Mouse (Mus musculus): ENCODE measurements around the gene Spcs2. TPM values are rescaled to one million over a fixed set of nuclear protein-coding genes. Genes with fewer than 3 reads are reported as not detected.

Gene Spcs2
- polyA plus RNA-seq, 1 experiment = not detected

DNA sequence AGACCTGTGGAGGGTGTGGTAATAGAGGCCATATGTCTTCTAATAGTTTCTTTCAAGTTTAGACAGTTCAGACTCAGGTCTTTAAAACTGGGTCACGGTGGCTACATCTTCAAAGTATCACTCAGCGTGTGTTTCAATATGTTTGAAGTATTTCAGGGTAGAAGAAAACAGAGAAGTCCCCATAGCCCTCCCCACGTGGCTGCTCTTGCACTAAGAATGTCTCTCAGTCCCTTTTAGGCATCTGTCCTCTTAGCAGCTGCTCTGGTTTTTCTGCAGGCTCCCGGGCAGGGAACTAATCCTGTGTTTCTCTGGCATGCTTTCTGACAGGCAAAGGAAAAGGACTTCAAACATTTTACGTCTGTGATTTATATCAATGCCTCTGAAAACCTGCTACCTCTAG is 12.6 kb upstream of the Spcs2 start:
- no peak for TF ChIP-seq POLR2A (IDR thresholded peaks at IDR 0.05; ENCODE audit: insufficient read depth, low read depth, low read length)
- no peak for TF ChIP-seq CTCF (IDR thresholded peaks at IDR 0.05; ENCODE audit: insufficient read depth, low read depth, low read length)

DNA sequence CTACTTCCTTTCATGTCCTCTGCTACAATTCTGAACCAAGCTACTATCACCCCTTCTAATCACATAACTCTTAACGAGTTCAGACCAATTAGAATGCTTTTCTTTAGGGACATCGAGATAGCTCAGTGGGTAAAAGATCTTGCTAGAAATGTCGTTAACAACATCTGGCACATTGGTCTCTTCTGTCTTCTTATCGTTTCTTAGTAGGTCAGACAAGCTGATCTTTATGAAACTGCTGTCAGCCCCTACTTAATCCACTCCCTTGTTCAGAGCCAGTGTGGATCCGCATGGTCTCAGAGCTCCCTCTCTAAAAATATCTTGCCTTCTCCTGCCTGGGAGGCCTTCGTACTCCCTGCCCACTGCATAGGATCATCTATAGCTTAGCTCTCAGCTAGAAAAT is 10.7 kb upstream of the Spcs2 start:
- no peak overlapping the region for H3K27ac ChIP-seq (ENCODE audit: insufficient read depth, low read depth, low read length)
- TF ChIP-seq POLR2A (IDR thresholded peaks at IDR 0.05; ENCODE audit: insufficient read depth, low read depth, low read length) (no peak), CTCF (IDR thresholded peaks at IDR 0.05; ENCODE audit: insufficient read depth, low read depth, low read length) (no peak)
- no peaks in the 10 kb centered on the region for H3K4me1 ChIP-seq (ENCODE audit: control insufficient read depth, insufficient read depth, low read length)
- no peak overlapping the region for H3K4me3 ChIP-seq (ENCODE audit: insufficient read depth, low read depth, low read length)
- 51% methylated on average over 6 of the region's 6 CpGs for WGBS

More for the DNA sequence above, 12.6 kb upstream of the Spcs2 start:
- H3K4me3 ChIP-seq (ENCODE audit: insufficient read depth, low read depth, low read length) = no peak overlapping the region
- WGBS = 59% methylated on average over 5 of the region's 5 CpGs
- no peak overlapping the region for H3K27ac ChIP-seq (ENCODE audit: insufficient read depth, low read depth, low read length)
- H3K4me1 ChIP-seq (ENCODE audit: control insufficient read depth, insufficient read depth, low read length) = no peaks in the 10 kb centered on the region

DNA sequence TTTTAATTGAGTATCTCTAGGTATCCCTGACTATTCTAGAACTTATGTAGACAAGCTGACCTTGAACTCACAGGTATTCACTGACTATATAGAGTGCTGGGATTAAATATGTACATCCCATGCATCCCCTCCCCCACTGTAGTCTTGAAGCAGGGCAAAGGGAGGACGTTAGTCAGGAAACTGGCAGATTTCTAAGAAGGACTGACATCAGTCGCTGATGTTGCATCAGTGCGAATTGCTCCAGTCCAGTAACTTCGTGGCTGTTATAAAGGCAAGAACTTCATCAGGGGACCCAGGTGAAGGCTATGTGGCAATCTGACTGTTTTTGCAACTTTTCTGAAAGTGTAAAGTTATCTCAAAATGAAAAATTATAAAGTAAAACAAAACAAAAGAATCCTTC is 6.0 kb upstream of the Spcs2 start:
- Histone ChIP-seq H3K4me3 (ENCODE audit: insufficient read depth, low read depth, low read length) (no peak overlapping the region), H3K4me1 (ENCODE audit: control insufficient read depth, insufficient read depth, low read length) (peaks cover 4% of the 10 kb centered on the region), H3K27ac (ENCODE audit: insufficient read depth, low read depth, low read length) (no peak overlapping the region)
- WGBS = 72% methylated on average over 4 of the region's 4 CpGs
- TF ChIP-seq CTCF (IDR thresholded peaks at IDR 0.05; ENCODE audit: insufficient read depth, low read depth, low read length) (no peak), POLR2A (IDR thresholded peaks at IDR 0.05; ENCODE audit: insufficient read depth, low read depth, low read length) (no peak)

DNA sequence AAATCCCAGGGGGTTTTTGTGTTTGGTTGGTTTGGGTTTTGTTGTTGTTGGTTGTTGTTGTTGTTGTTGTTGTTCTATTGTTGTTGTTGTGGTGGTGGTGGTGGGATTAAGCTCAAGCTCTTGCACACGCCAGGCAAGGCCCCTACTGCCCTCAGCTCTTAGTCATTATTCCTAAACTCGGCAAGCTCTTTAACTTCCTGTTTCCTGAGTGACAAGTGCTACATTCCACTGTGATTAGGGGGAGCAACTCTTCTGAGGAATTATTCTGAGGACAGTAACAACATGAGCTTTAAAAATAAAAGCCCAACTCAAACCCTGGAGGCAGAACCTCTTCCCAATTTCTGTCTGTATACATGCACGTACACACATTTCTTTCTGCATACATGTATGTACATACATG is 2.0 kb upstream of the Spcs2 start:
- H3K4me1 ChIP-seq (ENCODE audit: control insufficient read depth, insufficient read depth, low read length) = peaks cover 14% of the 10 kb centered on the region
- no peak overlapping the region for H3K4me3 ChIP-seq (ENCODE audit: insufficient read depth, low read depth, low read length)
- WGBS = 46% methylated on average over 3 of the region's 3 CpGs
- TF ChIP-seq CTCF (IDR thresholded peaks at IDR 0.05; ENCODE audit: insufficient read depth, low read depth, low read length) (no peak), POLR2A (IDR thresholded peaks at IDR 0.05; ENCODE audit: insufficient read depth, low read depth, low read length) (no peak)
- H3K27ac ChIP-seq (ENCODE audit: insufficient read depth, low read depth, low read length) = no peak overlapping the region; the same call in 1 of the 2 replicates

DNA sequence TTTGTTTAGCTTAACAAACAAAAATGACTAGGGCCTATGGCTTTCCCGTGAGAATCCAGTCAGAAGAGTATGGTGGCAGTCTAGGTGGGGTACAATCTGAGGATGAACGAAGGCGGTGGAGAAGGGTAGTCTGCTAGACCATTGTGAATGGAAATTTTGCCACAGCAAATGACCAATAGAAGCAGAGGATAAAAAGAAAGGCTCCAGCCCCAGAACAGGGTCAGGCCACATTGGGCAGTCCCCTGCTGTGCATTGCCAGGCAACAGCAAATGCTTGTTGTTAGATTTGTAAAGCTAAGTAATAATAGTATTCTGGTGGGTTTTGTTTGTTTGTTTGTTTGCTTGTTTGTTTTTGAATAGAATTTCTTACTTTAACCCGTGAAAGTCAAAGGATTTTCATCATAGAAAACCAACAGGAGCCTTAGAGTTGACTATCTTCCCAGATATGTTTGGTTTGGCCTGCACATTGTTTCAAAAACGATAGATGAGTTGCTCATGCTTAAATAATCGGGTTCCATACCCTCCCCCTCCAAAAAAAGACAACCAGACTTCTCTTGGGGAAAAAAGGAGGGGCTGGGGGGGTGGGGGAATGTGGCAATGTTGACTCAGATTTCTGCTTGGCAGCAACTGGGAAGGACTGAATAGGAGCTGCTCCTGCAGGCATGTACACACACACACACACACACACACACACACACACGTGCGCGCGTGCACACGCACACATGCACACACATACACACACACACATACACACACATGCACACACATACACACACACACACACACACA is 1.2 kb upstream of the Spcs2 start:
- WGBS = 29% methylated on average over 11 of the region's 11 CpGs
- Histone ChIP-seq H3K4me1 (ENCODE audit: control insufficient read depth, insufficient read depth, low read length) (peaks cover 14% of the 10 kb centered on the region), H3K27ac (ENCODE audit: insufficient read depth, low read depth, low read length) (peak overlapping the region; percentile 49), H3K4me3 (ENCODE audit: insufficient read depth, low read depth, low read length) (no peak overlapping the region)
- TF ChIP-seq POLR2A (IDR thresholded peaks at IDR 0.05; ENCODE audit: insufficient read depth, low read depth, low read length) = no peak
- TF ChIP-seq CTCF (IDR thresholded peaks at IDR 0.05; ENCODE audit: insufficient read depth, low read depth, low read length) = no peak

DNA sequence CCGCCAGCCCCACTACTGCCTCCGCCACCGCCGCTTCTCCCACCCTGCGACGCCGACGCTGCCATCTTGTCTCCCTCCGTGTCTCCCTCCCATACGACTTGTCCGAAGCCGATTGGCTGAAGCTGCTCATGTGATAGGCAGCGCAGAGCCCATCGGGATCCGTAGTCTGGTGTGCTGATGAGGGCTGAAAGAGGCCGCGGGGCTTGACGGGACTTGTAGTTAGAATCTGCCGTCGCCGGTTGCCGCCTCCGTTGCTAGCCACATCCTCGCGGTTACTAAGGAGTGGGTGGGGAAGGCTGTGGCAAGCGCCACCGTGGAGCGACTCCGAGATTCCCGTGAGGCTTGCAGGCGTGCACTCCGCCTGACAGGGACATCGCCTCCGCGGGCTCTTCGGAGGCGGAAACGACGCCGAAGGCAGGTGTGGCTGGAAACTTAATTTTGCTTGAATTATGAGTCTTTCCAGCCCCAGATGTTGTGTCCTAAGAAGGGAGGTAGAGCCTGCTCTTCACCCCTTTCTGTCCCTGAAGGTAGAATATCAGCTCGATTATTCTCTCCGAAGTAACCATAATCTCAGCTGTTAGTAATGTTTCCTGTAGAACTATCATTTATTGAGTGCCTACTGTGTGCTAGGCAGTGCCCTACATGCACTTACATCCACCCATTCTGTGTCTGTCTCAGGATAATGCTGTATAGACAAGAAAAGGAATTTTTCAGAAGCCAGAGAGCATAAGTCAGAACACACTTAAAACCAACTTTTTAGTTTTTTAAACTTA is 4.3 kb downstream of the Spcs2 start, which contains the start of gene Xrra1:
TSS of gene Xrra1 (plus strand) at position 304 of the 773 bp plus-strand sequence.
- peaks cover 16% of the 10 kb centered on the region for H3K4me1 ChIP-seq (ENCODE audit: control insufficient read depth, insufficient read depth, low read length)
- peak within 1 kb of the TSS; percentile 86 for H3K27ac ChIP-seq (ENCODE audit: insufficient read depth, low read depth, low read length)
- WGBS = under 1% methylated on average over 42 of the region's 42 CpGs
- peak within 1 kb of the TSS; percentile 82 for H3K4me3 ChIP-seq (ENCODE audit: insufficient read depth, low read depth, low read length)
- TF ChIP-seq POLR2A (IDR thresholded peaks at IDR 0.05; ENCODE audit: insufficient read depth, low read depth, low read length) (peak; percentile 94), CTCF (IDR thresholded peaks at IDR 0.05; ENCODE audit: insufficient read depth, low read depth, low read length) (no peak)

DNA sequence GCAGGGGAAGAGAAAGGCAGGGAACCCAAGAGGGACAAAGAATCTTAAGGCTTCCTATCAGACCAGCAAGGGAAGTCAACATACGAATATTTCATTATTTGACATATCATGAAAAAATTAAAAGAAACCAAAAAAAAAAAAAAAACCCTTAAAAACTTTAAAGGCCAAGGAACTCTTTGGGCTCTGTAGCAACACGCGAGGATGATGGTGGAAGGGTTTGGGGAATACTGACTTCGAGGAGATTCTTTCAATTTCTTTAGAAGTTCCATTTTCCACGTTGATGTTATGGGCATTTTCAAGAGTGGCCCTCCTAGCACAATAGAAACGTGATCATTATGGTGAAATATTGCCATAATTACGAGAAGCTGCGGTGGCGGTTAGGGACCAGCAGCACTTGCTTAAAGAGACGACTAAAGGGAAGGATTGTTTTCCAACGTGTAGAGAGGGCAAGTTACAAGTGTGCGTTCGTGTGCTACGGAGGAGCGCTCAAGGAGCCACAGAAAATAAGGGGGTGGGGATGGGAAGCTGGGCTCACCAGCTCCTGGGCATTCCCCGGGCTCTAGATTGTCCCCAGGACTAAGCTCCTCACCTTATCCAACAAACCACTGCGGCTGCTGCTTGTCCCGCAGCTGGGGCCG is 5.0 kb downstream of the Spcs2 start:
- under 1% methylated on average over 19 of the region's 19 CpGs for WGBS
- peaks cover 12% of the 10 kb centered on the region for H3K4me1 ChIP-seq (ENCODE audit: control insufficient read depth, insufficient read depth, low read length)
- peak overlapping the region; percentile 82 for H3K4me3 ChIP-seq (ENCODE audit: insufficient read depth, low read depth, low read length)
- TF ChIP-seq CTCF (IDR thresholded peaks at IDR 0.05; ENCODE audit: insufficient read depth, low read depth, low read length) = no peak
- no peak for TF ChIP-seq POLR2A (IDR thresholded peaks at IDR 0.05; ENCODE audit: insufficient read depth, low read depth, low read length)
- peak overlapping the region; percentile 74 for H3K27ac ChIP-seq (ENCODE audit: insufficient read depth, low read depth, low read length)

DNA sequence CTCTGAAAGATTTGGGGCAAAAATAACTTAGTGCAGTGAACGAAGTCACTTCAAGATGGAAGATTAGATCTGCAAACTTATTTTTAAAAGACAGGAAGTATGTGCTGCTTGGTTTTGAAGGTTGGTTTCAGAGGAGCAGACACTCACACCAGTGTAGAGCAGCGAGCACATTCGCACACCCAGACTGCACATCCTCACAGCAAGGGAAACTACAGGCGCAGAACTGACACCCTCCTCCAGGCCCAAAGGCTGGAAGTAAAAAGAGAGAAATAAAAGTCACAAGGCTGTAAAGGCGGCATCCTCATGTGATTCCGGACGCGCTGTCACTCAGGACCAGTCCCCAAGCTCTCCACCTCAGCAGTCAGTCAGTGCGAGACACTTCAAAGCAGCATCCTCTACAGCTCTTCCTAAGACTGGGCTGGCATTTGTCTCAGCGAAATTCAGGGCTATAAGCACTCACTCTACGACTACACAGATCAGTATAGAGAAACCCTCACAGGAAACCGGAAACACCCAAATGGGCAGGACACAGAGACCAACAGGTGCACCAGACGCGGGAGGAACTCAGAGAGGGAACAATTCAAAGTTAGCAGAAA is 6.9 kb downstream of the Spcs2 start:
- 81% methylated on average over 14 of the region's 14 CpGs for WGBS

More for the DNA sequence above, 6.9 kb downstream of the Spcs2 start:
- no peak overlapping the region for H3K27ac ChIP-seq (ENCODE audit: insufficient read depth, low read depth, low read length)
- TF ChIP-seq CTCF (IDR thresholded peaks at IDR 0.05; ENCODE audit: insufficient read depth, low read depth, low read length) (no peak), POLR2A (IDR thresholded peaks at IDR 0.05; ENCODE audit: insufficient read depth, low read depth, low read length) (no peak)
- H3K4me1 ChIP-seq (ENCODE audit: control insufficient read depth, insufficient read depth, low read length) = peaks cover 14% of the 10 kb centered on the region
- no peak overlapping the region for H3K4me3 ChIP-seq (ENCODE audit: insufficient read depth, low read depth, low read length)
